Mouse (Mus musculus) ES-Bruce4 (cell line): ENCODE measurements around the gene Borcs6. TPM values are rescaled to one million over a fixed set of nuclear protein-coding genes. Genes with fewer than 3 reads are reported as not detected.
A peak's percentile ranks its signal among the peaks of the same experiment; 100 is the strongest.

Experiments
- H3K27ac ChIP-seq: 2 replicates; pipeline ENCODE4 v1.5.1; 2012; ENCODE audit warnings: low read length, inconsistent platforms; ENCODE audit not compliant: insufficient read depth
- H3K27me3 ChIP-seq: 2 replicates; pipeline ENCODE4 v1.6.1; 2012; ENCODE audit warnings: mild to moderate bottlenecking, low read length, inconsistent platforms; ENCODE audit not compliant: control insufficient read depth, poor library complexity, insufficient read depth, severe bottlenecking
- H3K36me3 ChIP-seq: 2 replicates; pipeline ENCODE4 v1.6.1; 2012; ENCODE audit warnings: inconsistent platforms, mild to moderate bottlenecking, low read length, moderate library complexity; ENCODE audit not compliant: control insufficient read depth, poor library complexity, insufficient read depth, severe bottlenecking
- H3K4me1 ChIP-seq: one replicate; pipeline ENCODE4 v1.8.1; 2011; ENCODE audit warnings: low read length; ENCODE audit not compliant: control insufficient read depth, insufficient read depth
- H3K4me3 ChIP-seq: 2 replicates; pipeline ENCODE4 v1.5.1; 2011; ENCODE audit warnings: low read depth, mild to moderate bottlenecking, low read length
- H3K9ac ChIP-seq: 2 replicates; pipeline ENCODE4 v1.6.1; 2012; ENCODE audit warnings: low read depth, mild to moderate bottlenecking, inconsistent platforms; ENCODE audit not compliant: poor library complexity, severe bottlenecking
- H3K9me3 ChIP-seq: replicated peaks from 2 replicates; pipeline ENCODE4 v1.6.1; 2012; ENCODE audit warnings: mild to moderate bottlenecking, low read length, inconsistent platforms; ENCODE audit not compliant: control insufficient read depth, poor library complexity, insufficient read depth, severe bottlenecking
- CTCF ChIP-seq: IDR thresholded peaks from one replicate; pipeline ENCODE4 v1.8.1; 2011; ENCODE audit warnings: low read depth, low read length
- EP300 ChIP-seq: IDR thresholded peaks from 2 replicates; pipeline ENCODE4 v1.6.1; 2011; ENCODE audit warnings: low read depth, low read length; ENCODE audit not compliant: insufficient read depth
- POLR2A ChIP-seq: IDR thresholded peaks from one replicate; pipeline ENCODE4 v1.8.1; 2011; ENCODE audit warnings: low read length; ENCODE audit not compliant: insufficient read depth
- polyA plus RNA-seq: library from polyadenylated mRNA; stranded (reverse); fragments of >200 nt; gene quantifications from 2 replicates; pipeline ENCODE4 v1.2.4, GENCODE M21; 2011; ENCODE audit warnings: low read depth; ENCODE audit not compliant: missing spikeins, insufficient read depth, insufficient read length

The Borcs6 gene
- polyA plus RNA-seq, 1 experiment: 4.0 TPM

- no peaks in the 10 kb centered on the region for H3K27me3 ChIP-seq
- H3K9me3 ChIP-seq: no peaks in the 10 kb centered on the region
- H3K9ac ChIP-seq: peak overlapping the region; percentile 90
- peak overlapping the region; percentile 77 for H3K4me3 ChIP-seq
- no peaks in the 10 kb centered on the region for H3K4me1 ChIP-seq
- peaks cover 13% of the 10 kb centered on the region for H3K36me3 ChIP-seq
- TF ChIP-seq CTCF: no peak
- TF ChIP-seq EP300: no peak
- no peak for TF ChIP-seq POLR2A
- peak overlapping the region; percentile 93 for H3K27ac ChIP-seq
These were observed 42.8 kb upstream of the Borcs6 start for GRCm38 (mm10) chr11:69016755-69017154.

GRCm38 (mm10) chr11:69020691-69021090, 38.8 kb upstream of the Borcs6 start:
- H3K9ac ChIP-seq: no peak overlapping the region
- H3K36me3 ChIP-seq: peaks cover 50% of the 10 kb centered on the region
- no peak overlapping the region for H3K27ac ChIP-seq
- H3K4me1 ChIP-seq: no peaks in the 10 kb centered on the region
- no peaks in the 10 kb centered on the region for H3K9me3 ChIP-seq
- TF ChIP-seq POLR2A: no peak
- no peak overlapping the region for H3K4me3 ChIP-seq
- H3K27me3 ChIP-seq: no peaks in the 10 kb centered on the region

- Histone ChIP-seq H3K9ac (peak overlapping the region; percentile 26; the same call in 1 of the 2 replicates), H3K9me3 (no peaks in the 10 kb centered on the region), H3K4me3 (no peak overlapping the region), H3K4me1 (no peaks in the 10 kb centered on the region), H3K27ac (peak overlapping the region; percentile 86), H3K36me3 (peaks cover 97% of the 10 kb centered on the region), H3K27me3 (no peaks in the 10 kb centered on the region)
- no peak for TF ChIP-seq POLR2A
- TF ChIP-seq EP300: no peak
- no peak for TF ChIP-seq CTCF
These were observed 33.0 kb upstream of the Borcs6 start for GRCm38 (mm10) chr11:69026562-69026961.

DNA sequence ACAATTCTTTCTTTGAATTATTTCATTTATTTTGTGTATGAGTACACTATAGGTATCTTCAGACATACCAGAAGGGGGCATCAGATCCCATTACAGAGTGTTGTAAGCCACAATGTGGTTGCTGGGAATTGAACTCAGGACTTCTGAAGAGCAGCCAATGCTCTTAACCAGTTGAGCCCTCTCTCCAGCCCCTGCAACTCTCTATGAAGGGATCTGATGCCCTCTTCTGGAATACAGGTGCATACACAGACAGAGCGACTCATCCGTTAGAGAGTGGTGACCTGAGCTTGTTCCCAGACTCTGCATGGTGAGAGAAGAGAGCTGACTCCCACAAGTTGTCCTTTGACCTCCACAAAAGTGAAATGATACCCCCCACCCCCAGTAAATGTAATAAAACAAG, 30.7 kb upstream of the Borcs6 start:
- TF ChIP-seq EP300 (no peak), POLR2A (no peak), CTCF (peak; percentile 29)
- peak overlapping the region; percentile 86; the same call in 1 of the 2 replicates for H3K27ac ChIP-seq
- H3K27me3 ChIP-seq: no peaks in the 10 kb centered on the region
- H3K36me3 ChIP-seq: peaks cover 95% of the 10 kb centered on the region
- H3K9me3 ChIP-seq: no peaks in the 10 kb centered on the region
- H3K9ac ChIP-seq: no peak overlapping the region
- no peak overlapping the region for H3K4me3 ChIP-seq
- no peaks in the 10 kb centered on the region for H3K4me1 ChIP-seq

- TF ChIP-seq EP300: no peak
- TF ChIP-seq POLR2A: no peak
- no peak for TF ChIP-seq CTCF
- Histone ChIP-seq H3K27me3 (no peaks in the 10 kb centered on the region), H3K4me3 (no peak overlapping the region), H3K9ac (no peak overlapping the region), H3K27ac (no peak overlapping the region), H3K9me3 (no peaks in the 10 kb centered on the region), H3K4me1 (no peaks in the 10 kb centered on the region), H3K36me3 (peaks cover 67% of the 10 kb centered on the region)
These were observed 26.0 kb upstream of the Borcs6 start for GRCm38 (mm10) chr11:69033552-69033951.

DNA sequence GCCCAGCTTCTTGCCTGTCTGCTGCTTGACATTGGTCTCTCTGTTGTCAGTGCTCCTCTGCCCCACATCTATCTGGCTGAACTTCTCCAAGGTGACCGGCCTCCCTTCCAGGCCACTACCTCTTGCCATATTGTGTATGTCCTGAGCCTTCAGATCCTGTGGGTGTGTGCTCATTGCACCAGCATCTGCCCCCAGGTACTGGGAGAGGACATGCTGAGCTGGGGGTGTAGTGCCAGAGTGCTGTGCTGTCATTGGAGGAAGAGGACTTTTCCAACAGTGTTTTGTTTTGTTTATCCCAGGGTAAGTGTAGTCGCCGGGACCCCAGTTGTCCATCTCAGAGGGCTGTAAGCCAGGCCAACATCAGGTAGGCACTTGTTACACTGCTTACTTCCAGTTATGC, 24.9 kb upstream of the Borcs6 start:
- no peak overlapping the region for H3K9ac ChIP-seq
- no peaks in the 10 kb centered on the region for H3K9me3 ChIP-seq
- no peaks in the 10 kb centered on the region for H3K27me3 ChIP-seq
- H3K36me3 ChIP-seq: peaks cover 58% of the 10 kb centered on the region
- no peak overlapping the region for H3K4me3 ChIP-seq
- H3K4me1 ChIP-seq: no peaks in the 10 kb centered on the region
- TF ChIP-seq CTCF: no peak
- TF ChIP-seq POLR2A: no peak
- no peak for TF ChIP-seq EP300
- peak overlapping the region; percentile 37; the same call in 1 of the 2 replicates for H3K27ac ChIP-seq
